Mouse (Mus musculus): ENCODE measurements around the gene Gpr68. TPM values are rescaled to one million over a fixed set of nuclear protein-coding genes. Genes with fewer than 3 reads are reported as not detected.

Gpr68 gene
- polyA plus RNA-seq, 1 experiment from 2014 or later = 0.34 TPM

DNA sequence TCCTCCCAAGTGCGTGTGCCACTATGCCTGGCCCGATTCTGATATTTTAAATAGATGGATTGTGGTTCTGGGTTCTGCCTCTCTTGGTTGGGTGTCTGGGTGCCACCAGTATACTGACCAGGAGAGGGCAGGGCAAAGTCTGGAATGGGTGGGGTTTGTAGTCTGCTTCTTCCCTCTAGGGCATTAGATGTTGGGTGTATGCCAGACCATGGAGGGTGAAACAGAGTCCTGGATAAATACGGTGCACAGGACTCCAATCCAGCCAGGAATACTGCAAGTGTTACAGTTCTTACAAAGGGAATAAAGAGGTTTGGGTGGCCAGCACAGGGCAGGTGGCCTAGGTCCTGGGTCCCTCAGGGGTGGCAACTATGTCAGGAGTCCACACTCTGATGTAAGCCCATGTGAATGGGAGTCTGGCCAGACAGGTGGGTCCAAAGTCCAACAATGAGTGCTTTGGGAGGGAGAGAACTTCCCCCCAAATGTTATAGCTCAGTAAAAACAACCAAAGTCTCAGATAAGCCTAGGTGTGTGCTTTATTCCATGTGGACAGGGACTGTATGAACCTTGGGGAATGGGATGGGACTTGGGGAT lies 45.0 kb downstream of the Gpr68 start:
- Histone ChIP-seq H3K4me3 (no peak overlapping the region), H3K27ac (replicated peaks) (no peak overlapping the region), H3K36me3 (replicated peaks) (no peaks in the 10 kb centered on the region), H3K27me3 (replicated peaks; ENCODE audit: low read depth, poor library complexity, severe bottlenecking) (no peaks in the 10 kb centered on the region), H3K4me1 (no peaks in the 10 kb centered on the region), H3K9me3 (no peaks in the 10 kb centered on the region)
- 88% methylated on average over 3 of the region's 3 CpGs for WGBS
- no peak for DNase-seq (ENCODE audit: low spot score)

- H3K27ac ChIP-seq (replicated peaks) = no peak overlapping the region
- no peaks in the 10 kb centered on the region for H3K27me3 ChIP-seq (replicated peaks; ENCODE audit: low read depth, poor library complexity, severe bottlenecking)
- no peaks in the 10 kb centered on the region for H3K9me3 ChIP-seq
- no peak for DNase-seq (ENCODE audit: low spot score)
- H3K4me3 ChIP-seq = no peak overlapping the region
- WGBS = 78% methylated on average over 3 of the region's 3 CpGs
- no peaks in the 10 kb centered on the region for H3K36me3 ChIP-seq (replicated peaks)
- no peaks in the 10 kb centered on the region for H3K4me1 ChIP-seq
These were observed 45.7 kb downstream of the Gpr68 start for GRCm38 (mm10) chr12:100862272-100862671.

DNA sequence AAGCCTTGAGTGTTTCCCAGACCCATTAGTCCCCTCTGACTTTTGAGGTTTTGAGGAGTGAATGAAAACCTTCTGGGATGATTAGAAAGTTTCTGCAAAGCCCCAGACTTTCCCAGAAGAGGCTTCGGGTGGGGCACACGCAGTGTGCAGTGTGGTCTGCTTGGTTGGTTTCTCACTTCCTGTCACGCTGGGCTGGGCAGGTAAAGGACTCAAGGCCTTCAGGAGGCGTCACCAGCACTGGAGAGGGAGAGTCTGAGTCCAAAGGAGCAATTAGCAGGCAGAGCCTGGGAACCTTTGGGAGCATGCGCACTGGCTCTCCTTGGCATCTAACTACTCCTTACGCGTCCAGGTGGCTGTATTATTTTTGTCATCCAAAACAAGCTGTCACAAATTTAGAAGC lies 50.2 kb downstream of the Gpr68 start:
- no peak overlapping the region for H3K27ac ChIP-seq (replicated peaks)
- no peaks in the 10 kb centered on the region for H3K9me3 ChIP-seq
- DNase-seq (ENCODE audit: low spot score) = no peak
- no peaks in the 10 kb centered on the region for H3K4me1 ChIP-seq
- no peaks in the 10 kb centered on the region for H3K36me3 ChIP-seq (replicated peaks)
- H3K27me3 ChIP-seq (replicated peaks; ENCODE audit: low read depth, poor library complexity, severe bottlenecking) = no peaks in the 10 kb centered on the region
- no peak overlapping the region for H3K4me3 ChIP-seq
- WGBS = 79% methylated on average over 7 of the region's 7 CpGs

DNA sequence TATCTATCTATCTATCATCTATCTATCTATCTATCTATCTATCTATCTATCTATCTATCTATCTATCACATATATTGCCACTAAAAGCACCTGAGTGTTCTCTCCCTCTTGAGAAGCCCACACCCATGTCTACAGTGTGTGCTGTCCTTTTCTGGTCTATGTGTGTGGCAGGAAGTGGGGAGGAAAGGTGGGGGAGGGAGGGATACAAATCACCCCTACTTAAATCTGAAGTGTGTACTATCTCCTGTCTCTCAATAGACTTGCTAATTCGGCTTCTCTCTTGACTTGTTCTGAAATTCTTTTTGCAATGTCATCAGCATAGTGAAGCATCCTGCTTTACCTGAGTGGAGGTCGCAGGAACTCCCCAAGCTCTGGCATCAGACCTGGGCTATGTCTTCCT lies 51.7 kb downstream of the Gpr68 start:
- 88% methylated on average over 2 of the region's 2 CpGs for WGBS
- H3K4me1 ChIP-seq = no peaks in the 10 kb centered on the region
- no peak overlapping the region for H3K27ac ChIP-seq (replicated peaks)
- no peak for DNase-seq (ENCODE audit: low spot score)
- no peak overlapping the region for H3K4me3 ChIP-seq
- H3K9me3 ChIP-seq = no peaks in the 10 kb centered on the region
- H3K27me3 ChIP-seq (replicated peaks; ENCODE audit: low read depth, poor library complexity, severe bottlenecking) = no peaks in the 10 kb centered on the region
- no peaks in the 10 kb centered on the region for H3K36me3 ChIP-seq (replicated peaks)

- WGBS = 83% methylated on average over 3 of the region's 3 CpGs
- Histone ChIP-seq H3K36me3 (replicated peaks) (no peaks in the 10 kb centered on the region), H3K4me3 (no peak overlapping the region), H3K27me3 (replicated peaks; ENCODE audit: low read depth, poor library complexity, severe bottlenecking) (no peaks in the 10 kb centered on the region), H3K27ac (replicated peaks) (no peak overlapping the region), H3K9me3 (no peaks in the 10 kb centered on the region), H3K4me1 (no peaks in the 10 kb centered on the region)
- no peak for DNase-seq (ENCODE audit: low spot score)
These were observed 55.6 kb downstream of the Gpr68 start for GRCm38 (mm10) chr12:100852370-100852769.

DNA sequence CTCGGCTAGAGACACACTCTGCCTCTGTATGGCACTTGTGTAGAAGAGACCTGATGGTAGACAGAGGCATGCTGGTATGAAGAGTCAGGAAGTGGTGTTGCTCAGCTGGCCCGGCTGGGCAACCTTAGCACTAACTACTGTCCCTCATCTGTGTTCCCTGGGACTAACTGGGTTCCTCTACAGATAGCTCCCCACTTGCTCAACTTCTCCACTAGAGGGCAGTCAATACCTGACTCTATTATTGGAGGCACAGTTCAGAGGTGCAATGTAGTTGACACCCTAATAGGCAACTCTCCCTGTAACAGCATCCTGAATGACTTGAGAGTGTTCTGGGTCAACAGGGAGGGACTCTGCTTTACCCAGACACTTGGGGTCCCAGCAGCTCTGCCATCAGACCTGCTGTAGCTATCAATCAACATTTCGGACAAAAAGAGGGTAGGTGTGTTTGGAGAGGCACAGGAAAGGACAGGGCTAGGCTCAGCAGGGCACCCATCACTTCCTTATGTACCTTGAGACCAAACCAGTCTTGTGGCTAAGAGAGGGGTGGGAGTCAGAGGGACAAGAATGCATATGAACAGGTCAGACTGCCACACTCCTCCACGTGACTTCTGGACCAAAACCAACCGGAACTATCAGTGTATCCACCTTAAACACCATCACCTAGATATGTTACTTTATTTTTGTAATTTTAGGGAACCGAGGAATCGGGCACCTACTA lies 58.4 kb downstream of the Gpr68 start:
- Histone ChIP-seq H3K27me3 (replicated peaks; ENCODE audit: low read depth, poor library complexity, severe bottlenecking) (no peaks in the 10 kb centered on the region), H3K4me1 (no peaks in the 10 kb centered on the region), H3K27ac (replicated peaks) (no peak overlapping the region), H3K4me3 (no peak overlapping the region), H3K9me3 (no peaks in the 10 kb centered on the region), H3K36me3 (replicated peaks) (no peaks in the 10 kb centered on the region)
- peak; percentile 38 for DNase-seq (ENCODE audit: low spot score)
- WGBS = 81% methylated on average over 7 of the region's 7 CpGs

- no peak for DNase-seq (ENCODE audit: low spot score)
- 86% methylated on average over 11 of the region's 11 CpGs for WGBS
These were observed 60.4 kb downstream of the Gpr68 start for GRCm38 (mm10) chr12:100847437-100848080.

GRCm38 (mm10) chr12:100846566-100846965 lies 61.4 kb downstream of the Gpr68 start:
- H3K9me3 ChIP-seq = no peaks in the 10 kb centered on the region
- DNase-seq (ENCODE audit: low spot score) = no peak
- H3K36me3 ChIP-seq (replicated peaks) = no peaks in the 10 kb centered on the region
- no peaks in the 10 kb centered on the region for H3K27me3 ChIP-seq (replicated peaks; ENCODE audit: low read depth, poor library complexity, severe bottlenecking)
- H3K4me1 ChIP-seq = no peaks in the 10 kb centered on the region
- no peak overlapping the region for H3K4me3 ChIP-seq
- no peak overlapping the region for H3K27ac ChIP-seq (replicated peaks)
- 20% methylated on average over 1 of the region's 1 CpGs for WGBS

More at GRCm38 (mm10) chr12:100847437-100848080, 60.4 kb downstream of the Gpr68 start:
- H3K27ac ChIP-seq (replicated peaks) = no peak overlapping the region
- H3K36me3 ChIP-seq (replicated peaks) = no peaks in the 10 kb centered on the region
- H3K4me3 ChIP-seq = no peak overlapping the region
- no peaks in the 10 kb centered on the region for H3K4me1 ChIP-seq
- H3K9me3 ChIP-seq = no peaks in the 10 kb centered on the region
- no peaks in the 10 kb centered on the region for H3K27me3 ChIP-seq (replicated peaks; ENCODE audit: low read depth, poor library complexity, severe bottlenecking)

DNA sequence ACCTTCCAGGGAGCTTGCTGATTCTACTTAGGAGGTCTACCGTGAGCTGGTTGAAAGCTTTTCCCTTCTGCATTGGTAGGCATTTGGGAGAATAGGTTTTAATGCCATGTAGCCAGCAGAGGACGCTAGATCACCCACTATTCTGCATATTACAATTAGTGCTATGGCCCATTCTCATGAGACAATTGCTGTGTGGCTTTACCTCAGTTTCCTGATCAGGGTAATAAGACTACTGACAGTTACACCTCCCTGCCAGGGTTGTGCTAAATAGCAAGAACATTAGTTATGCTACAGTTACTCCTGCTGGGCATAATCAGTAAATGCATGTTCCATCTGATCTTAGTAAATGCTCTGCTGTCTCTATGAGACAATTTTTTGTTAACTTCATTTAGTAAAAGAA lies 62.2 kb downstream of the Gpr68 start:
- Histone ChIP-seq H3K4me1 (0 out of 2 replicates have a peak, but pooled peaks cover 5% of the 10 kb centered on the region), H3K27ac (replicated peaks) (no peak overlapping the region), H3K36me3 (replicated peaks) (no peaks in the 10 kb centered on the region), H3K4me3 (no peak overlapping the region), H3K27me3 (replicated peaks; ENCODE audit: low read depth, poor library complexity, severe bottlenecking) (no peaks in the 10 kb centered on the region), H3K9me3 (no peaks in the 10 kb centered on the region)
- no peak for DNase-seq (ENCODE audit: low spot score)
- 33% methylated on average over 2 of the region's 2 CpGs for WGBS

DNA sequence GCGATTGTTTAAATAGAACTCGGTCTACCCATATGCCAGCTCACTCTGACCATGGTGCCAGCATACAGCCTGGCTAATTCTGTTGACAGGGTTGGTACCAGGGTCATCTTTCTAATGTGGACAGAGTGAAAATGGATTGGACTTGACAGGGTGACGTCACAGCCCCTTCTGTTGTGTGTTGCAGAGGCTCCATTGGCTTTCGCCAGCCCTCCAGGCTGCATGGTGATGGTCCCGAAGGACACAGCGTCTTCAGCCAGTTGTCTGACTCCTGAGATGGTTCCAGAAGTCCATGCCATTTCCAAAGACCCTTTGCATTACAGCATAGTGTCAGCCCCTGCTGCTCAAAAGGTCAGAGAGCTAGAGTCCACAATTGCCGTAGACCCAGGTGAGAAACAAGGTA lies 63.5 kb downstream of the Gpr68 start:
- Histone ChIP-seq H3K27ac (replicated peaks) (no peak overlapping the region), H3K4me3 (no peak overlapping the region), H3K36me3 (replicated peaks) (no peaks in the 10 kb centered on the region), H3K4me1 (0 out of 2 replicates have a peak, but pooled peaks cover 5% of the 10 kb centered on the region), H3K9me3 (no peaks in the 10 kb centered on the region), H3K27me3 (replicated peaks; ENCODE audit: low read depth, poor library complexity, severe bottlenecking) (no peaks in the 10 kb centered on the region)
- 88% methylated on average over 7 of the region's 7 CpGs for WGBS
- DNase-seq (ENCODE audit: low spot score) = no peak

GRCm38 (mm10) chr12:100843171-100843570 lies 64.8 kb downstream of the Gpr68 start:
- no peak for DNase-seq (ENCODE audit: low spot score)
- Histone ChIP-seq H3K36me3 (replicated peaks) (no peaks in the 10 kb centered on the region), H3K27ac (replicated peaks) (no peak overlapping the region), H3K4me3 (no peak overlapping the region), H3K4me1 (peaks cover 9% of the 10 kb centered on the region; the same call in 1 of the 2 replicates), H3K9me3 (no peaks in the 10 kb centered on the region), H3K27me3 (replicated peaks; ENCODE audit: low read depth, poor library complexity, severe bottlenecking) (no peaks in the 10 kb centered on the region)
- WGBS = 87% methylated on average over 4 of the region's 4 CpGs

DNA sequence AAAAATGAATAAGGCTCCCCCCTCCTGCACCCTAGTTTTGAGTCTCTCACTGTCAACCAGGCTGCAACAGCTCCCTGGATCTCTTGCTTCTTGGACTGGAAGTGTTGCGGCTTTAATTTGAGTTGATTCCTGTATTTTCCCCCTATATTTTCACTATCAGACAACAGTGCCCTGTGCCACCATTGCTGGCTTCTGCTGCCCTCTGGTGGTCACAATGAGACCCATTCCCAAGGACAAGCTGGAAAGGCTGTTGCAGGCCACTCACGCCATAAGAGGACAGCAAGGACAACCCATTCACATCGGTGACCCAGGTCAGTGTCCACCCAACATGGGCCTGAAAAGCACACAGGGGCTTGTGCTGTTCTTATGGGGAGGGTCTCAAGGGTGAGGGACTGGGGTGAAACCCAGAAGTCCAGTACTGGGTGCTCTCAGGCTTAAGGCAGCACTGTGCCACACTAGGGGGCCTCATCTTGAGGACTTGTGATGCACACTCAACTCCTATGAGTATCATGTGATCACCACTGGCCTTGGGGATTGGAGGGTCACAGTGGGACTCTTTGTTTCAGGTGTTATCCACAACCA lies 66.7 kb downstream of the Gpr68 start:
- peak; percentile 82 for DNase-seq (ENCODE audit: low spot score)
- no peaks in the 10 kb centered on the region for H3K27me3 ChIP-seq (replicated peaks; ENCODE audit: low read depth, poor library complexity, severe bottlenecking)

More for the DNA sequence above, 66.7 kb downstream of the Gpr68 start:
- Histone ChIP-seq H3K9me3 (no peaks in the 10 kb centered on the region), H3K4me3 (no peak overlapping the region), H3K4me1 (peaks cover 9% of the 10 kb centered on the region; the same call in 1 of the 2 replicates), H3K36me3 (replicated peaks) (no peaks in the 10 kb centered on the region), H3K27ac (replicated peaks) (no peak overlapping the region)
- WGBS = 33% methylated on average over 3 of the region's 3 CpGs
